Mouse (Mus musculus) MEL (cell line): ENCODE measurements around the gene B3gnt6.

Experiments
- CTCF ChIP-seq, 3 experiments: IDR thresholded peaks in 2 of 3; conservative IDR thresholded peaks in 1 of 3; 2 replicates each; pipeline ENCODE4 v1.5.1; 2011 to 2012; ENCODE audit warnings: low read length in 3 of 3, low read depth in 2 of 3, mild to moderate bottlenecking in 2 of 3, improper control_type of control experiment in 1 of 3, inconsistent platforms in 1 of 3, mixed read lengths in 1 of 3, moderate library complexity in 1 of 3; ENCODE audit not compliant: control insufficient read depth in 1 of 3, insufficient read depth in 1 of 3, poor library complexity in 1 of 3, severe bottlenecking in 1 of 3
- EP300 ChIP-seq, 2 experiments: IDR thresholded peaks; 2 replicates each; pipeline ENCODE4 v1.6.1; 2011; ENCODE audit warnings: improper control_type of control experiment in 2 of 2, low read length in 2 of 2, low read depth in 1 of 2, mild to moderate bottlenecking in 1 of 2
- HCFC1 ChIP-seq: IDR thresholded peaks from 2 replicates; pipeline ENCODE4 v1.6.1; 2012; ENCODE audit warnings: low read depth, mild to moderate bottlenecking, inconsistent platforms, low read length, improper control_type of control experiment, moderate library complexity
- JUND ChIP-seq: IDR thresholded peaks from 2 replicates; pipeline ENCODE4 v1.6.1; 2011; ENCODE audit warnings: low read depth, mild to moderate bottlenecking, improper control_type of control experiment, low read length
- KAT2A ChIP-seq: conservative IDR thresholded peaks from 2 replicates; pipeline ENCODE4 v1.6.1; 2012; ENCODE audit warnings: low read depth, low read length, improper control_type of control experiment, inconsistent platforms
- MAX ChIP-seq: IDR thresholded peaks from 2 replicates; pipeline ENCODE4 v1.6.1; 2011; ENCODE audit warnings: low read length, improper control_type of control experiment
- NELFE ChIP-seq: IDR thresholded peaks from 2 replicates; pipeline ENCODE4 v1.6.1; 2011; ENCODE audit warnings: low read depth, low read length, improper control_type of control experiment
- NRF1 ChIP-seq: IDR thresholded peaks from 2 replicates; pipeline ENCODE4 v1.6.1; 2014; ENCODE audit warnings: low read depth, mild to moderate bottlenecking, inconsistent platforms, low read length, improper control_type of control experiment, moderate library complexity; ENCODE audit not compliant: poor library complexity, insufficient read depth, severe bottlenecking
- POLR2A ChIP-seq, 2 experiments: IDR thresholded peaks; 2 replicates each; pipeline ENCODE4 v1.6.1; 2011 to 2012; ENCODE audit warnings: low read length in 2 of 2, mild to moderate bottlenecking in 2 of 2, control low read depth in 1 of 2, improper control_type of control experiment in 1 of 2, low read depth in 1 of 2, moderate library complexity in 1 of 2; ENCODE audit not compliant: control insufficient read depth in 1 of 2, insufficient read depth in 1 of 2, poor library complexity in 1 of 2
- POLR2AphosphoS2 ChIP-seq: IDR thresholded peaks from 2 replicates; pipeline ENCODE4 v1.6.1; 2011; ENCODE audit warnings: low read length, improper control_type of control experiment
- SMC3 ChIP-seq: IDR thresholded peaks from 2 replicates; pipeline ENCODE4 v1.6.1; 2011; ENCODE audit warnings: low read depth, low read length, improper control_type of control experiment
- UBTF ChIP-seq: IDR thresholded peaks from 2 replicates; pipeline ENCODE4 v1.6.1; 2012; ENCODE audit warnings: low read depth, mild to moderate bottlenecking, inconsistent platforms, low read length, improper control_type of control experiment, moderate library complexity, borderline replicate concordance; ENCODE audit not compliant: insufficient read depth
- USF2 ChIP-seq, 2 experiments: IDR thresholded peaks; 2 replicates each; pipeline ENCODE4 v1.6.1; 2011 to 2012; ENCODE audit warnings: improper control_type of control experiment in 2 of 2, low read length in 2 of 2, borderline replicate concordance in 1 of 2, inconsistent platforms in 1 of 2, low read depth in 1 of 2, mild to moderate bottlenecking in 1 of 2; ENCODE audit not compliant: insufficient read depth in 1 of 2

DNA sequence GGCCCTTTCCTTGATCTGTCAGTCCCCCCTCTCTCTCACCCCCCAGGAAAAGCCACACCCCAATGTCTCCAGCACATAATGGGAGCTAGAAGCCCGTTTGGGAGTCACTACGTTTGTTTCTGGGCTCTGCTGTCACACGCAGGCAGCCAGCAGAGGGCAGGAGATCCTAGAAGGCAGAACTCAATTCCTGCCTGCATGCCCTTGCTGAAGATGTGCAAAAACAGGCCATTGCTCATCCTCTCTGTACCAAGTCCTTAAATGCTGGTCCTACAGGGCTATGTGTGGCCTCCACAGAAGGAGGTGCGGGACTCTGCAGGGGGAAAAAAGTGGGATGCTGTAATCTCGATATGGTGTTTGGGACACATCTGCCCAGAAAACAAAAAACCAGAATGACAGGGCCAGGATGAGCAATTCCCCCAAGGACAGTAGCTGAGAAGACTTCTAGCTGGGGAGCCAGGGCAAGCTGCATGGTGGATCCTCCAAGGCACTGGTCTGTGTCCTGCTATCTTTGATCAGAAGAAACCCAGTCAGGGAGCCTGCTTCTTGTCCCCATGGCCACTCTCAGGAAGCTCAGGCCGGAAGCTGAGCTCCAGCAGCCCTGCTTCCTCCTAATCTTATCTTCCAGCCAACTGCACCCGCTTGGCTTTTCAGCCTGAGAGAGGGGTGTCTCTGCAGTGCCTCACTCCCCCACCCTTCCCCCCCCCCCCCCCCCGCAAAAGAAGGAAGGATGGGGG lies 43.6 kb downstream of the B3gnt6 start:
- TF ChIP-seq HCFC1, result no peak
- no peak for TF ChIP-seq NRF1
- no peak for TF ChIP-seq POLR2A (IDR thresholded peaks at IDR 0.05; ENCODE audit: control insufficient read depth in 1 of 2, insufficient read depth in 1 of 2, low read depth in 1 of 2, low read length in 2 of 2, poor library complexity in 1 of 2)
- TF ChIP-seq USF2 (IDR thresholded peaks at IDR 0.05; ENCODE audit: borderline replicate concordance in 1 of 2, insufficient read depth in 1 of 2, low read depth in 1 of 2, low read length in 2 of 2), result no peak
- peak; percentile 60 to 64 for TF ChIP-seq EP300 (IDR thresholded peaks at IDR 0.05; ENCODE audit: low read depth in 1 of 2, low read length in 2 of 2)
- no peak for TF ChIP-seq POLR2AphosphoS2
- TF ChIP-seq MAX, result no peak
- TF ChIP-seq CTCF (IDR thresholded peaks at IDR 0.05 in 2 of 3, conservative IDR thresholded peaks at IDR 0.05 in 1 of 3; ENCODE audit: control insufficient read depth in 1 of 3, insufficient read depth in 1 of 3, low read depth in 2 of 3, low read length in 3 of 3, poor library complexity in 1 of 3, severe bottlenecking in 1 of 3), result peak; percentile 62 to 75 (median 69)
- no peak for TF ChIP-seq KAT2A
- TF ChIP-seq JUND, result no peak
- no peak for TF ChIP-seq UBTF
- TF ChIP-seq SMC3, result peak; percentile 73
- no peak for TF ChIP-seq NELFE
